Mouse (Mus musculus): ENCODE measurements around the gene Esrrg.

Esrrg gene

GRCm38 (mm10) chr1:188077561-188078195 is 469.1 kb downstream of the Esrrg start:
- DNase-seq (ENCODE audit: low spot score in 2 of 2) = no peak

- no peak for DNase-seq (ENCODE audit: low spot score in 2 of 2)
Observed at GRCm38 (mm10) chr1:188080261-188080875, 471.8 kb downstream of the Esrrg start.

- DNase-seq (ENCODE audit: low spot score in 2 of 2) = no peak
Observed at GRCm38 (mm10) chr1:188082665-188083640, 474.4 kb downstream of the Esrrg start.

- DNase-seq (ENCODE audit: low spot score in 2 of 2) = no peak
Observed at GRCm38 (mm10) chr1:188085116-188085879, 476.7 kb downstream of the Esrrg start.

- DNase-seq (ENCODE audit: low spot score in 2 of 2) = no peak
Observed at GRCm38 (mm10) chr1:188093724-188094123, 485.1 kb downstream of the Esrrg start.

- DNase-seq (ENCODE audit: low spot score in 2 of 2) = no peak
Observed at GRCm38 (mm10) chr1:188101832-188102231, 493.2 kb downstream of the Esrrg start.

- DNase-seq (ENCODE audit: low spot score in 2 of 2) = no peak
Observed at GRCm38 (mm10) chr1:188103179-188103578, 494.6 kb downstream of the Esrrg start.

- no peak for DNase-seq (ENCODE audit: low spot score in 2 of 2)
Observed at GRCm38 (mm10) chr1:188105516-188105915, 496.9 kb downstream of the Esrrg start.

- peak in 1 of 2 experiments; percentile 26 for DNase-seq (ENCODE audit: low spot score in 2 of 2)
Observed at GRCm38 (mm10) chr1:188107946-188108345, 499.4 kb downstream of the Esrrg start.

- no peak for DNase-seq (ENCODE audit: low spot score in 2 of 2)
Observed at GRCm38 (mm10) chr1:188111552-188111951, 503.0 kb downstream of the Esrrg start.

GRCm38 (mm10) chr1:188113240-188113639 is 504.6 kb downstream of the Esrrg start:
- no peak for DNase-seq (ENCODE audit: low spot score in 2 of 2)

- no peak for DNase-seq (ENCODE audit: low spot score in 2 of 2)
Observed at GRCm38 (mm10) chr1:188118125-188118524, 509.5 kb downstream of the Esrrg start.

- no peak for DNase-seq (ENCODE audit: low spot score in 2 of 2)
Observed at GRCm38 (mm10) chr1:188119806-188120205, 511.2 kb downstream of the Esrrg start.

- DNase-seq (ENCODE audit: low spot score in 2 of 2) = no peak
Observed at GRCm38 (mm10) chr1:188125521-188126021, 517.0 kb downstream of the Esrrg start.

- no peak for DNase-seq (ENCODE audit: low spot score in 2 of 2)
Observed at GRCm38 (mm10) chr1:188136126-188136525, 527.5 kb downstream of the Esrrg start.

- DNase-seq (ENCODE audit: low spot score in 2 of 2) = no peak
Observed at GRCm38 (mm10) chr1:188139473-188139872, 530.9 kb downstream of the Esrrg start.

- DNase-seq (ENCODE audit: low spot score in 2 of 2) = no peak
Observed at GRCm38 (mm10) chr1:188140221-188140620, 531.6 kb downstream of the Esrrg start.

- DNase-seq (ENCODE audit: low spot score in 2 of 2) = no peak
Observed at GRCm38 (mm10) chr1:188147381-188148156, 539.0 kb downstream of the Esrrg start.

- no peak for DNase-seq (ENCODE audit: low spot score in 2 of 2)
Observed at GRCm38 (mm10) chr1:188151066-188151465, 542.5 kb downstream of the Esrrg start.

GRCm38 (mm10) chr1:188152011-188152410 is 543.4 kb downstream of the Esrrg start:
- DNase-seq (ENCODE audit: low spot score in 2 of 2) = no peak

- no peak for DNase-seq (ENCODE audit: low spot score in 2 of 2)
Observed at GRCm38 (mm10) chr1:188153665-188154064, 545.1 kb downstream of the Esrrg start.

Data from natural killer cell, adult 2 months (primary cell).